Mouse (Mus musculus) thymus, postnatal 36 days (tissue): ENCODE results near the gene Myl4.
A peak's percentile ranks its signal among the peaks of the same experiment; 100 is the strongest.

Experiments
- DNase-seq, 2 experiments: peaks; one replicate each; pipeline ENCODE4 v3.0.0; 2022; ENCODE audit warnings: mixed read lengths in 2 of 2

Myl4 gene

GRCm38 (mm10) chr11:104572091-104572490, 21.6 kb downstream of the Myl4 start:
- DNase-seq, result no peak

GRCm38 (mm10) chr11:104572566-104572965, 22.1 kb downstream of the Myl4 start:
- DNase-seq, result no peak

GRCm38 (mm10) chr11:104576772-104577612, 26.5 kb downstream of the Myl4 start:
- DNase-seq, result no peak

GRCm38 (mm10) chr11:104578074-104578473, 27.6 kb downstream of the Myl4 start:
- no peak for DNase-seq

- DNase-seq, result no peak
Measured at GRCm38 (mm10) chr11:104579084-104579483, 28.6 kb downstream of the Myl4 start.

- DNase-seq, result no peak
Measured at GRCm38 (mm10) chr11:104579575-104579974, 29.1 kb downstream of the Myl4 start.

- no peak for DNase-seq
Measured at GRCm38 (mm10) chr11:104580091-104580490, 29.6 kb downstream of the Myl4 start.

GRCm38 (mm10) chr11:104580606-104581005, 30.1 kb downstream of the Myl4 start:
- DNase-seq, result no peak

- peak; percentile 33 to 42 for DNase-seq
Measured at GRCm38 (mm10) chr11:104581446-104582307, 31.2 kb downstream of the Myl4 start.

- DNase-seq, result no peak
Measured at GRCm38 (mm10) chr11:104582308-104582606, 31.8 kb downstream of the Myl4 start.

- DNase-seq, result no peak
Measured at GRCm38 (mm10) chr11:104582630-104583364, 32.3 kb downstream of the Myl4 start.

- no peak for DNase-seq
Measured at GRCm38 (mm10) chr11:104585495-104585894, 35.0 kb downstream of the Myl4 start.

- no peak for DNase-seq
Measured at GRCm38 (mm10) chr11:104587904-104588303, 37.4 kb downstream of the Myl4 start.

- no peak for DNase-seq
Measured at GRCm38 (mm10) chr11:104588513-104588912, 38.0 kb downstream of the Myl4 start.

- no peak for DNase-seq
Measured at GRCm38 (mm10) chr11:104589570-104589969, 39.1 kb downstream of the Myl4 start.

GRCm38 (mm10) chr11:104590148-104590547, 39.7 kb downstream of the Myl4 start:
- DNase-seq, result peak; percentile 64 to 72

GRCm38 (mm10) chr11:104592066-104592835, 41.8 kb downstream of the Myl4 start:
- no peak for DNase-seq

GRCm38 (mm10) chr11:104596365-104596764, 45.9 kb downstream of the Myl4 start:
- DNase-seq, result no peak

- DNase-seq, result no peak
Measured at GRCm38 (mm10) chr11:104599265-104599945, 48.9 kb downstream of the Myl4 start.

GRCm38 (mm10) chr11:104600675-104601074, 50.2 kb downstream of the Myl4 start:
- no peak for DNase-seq

- DNase-seq, result no peak
Measured at GRCm38 (mm10) chr11:104604192-104604591, 53.7 kb downstream of the Myl4 start.
